Mouse (Mus musculus) CH12.LX (cell line): Measurements from ENCODE around the gene Pou2f3. TPM values are rescaled to one million over a fixed set of nuclear protein-coding genes. Genes with fewer than 3 reads are reported as not detected.

Source experiments
- DNase-seq: peaks from one replicate; pipeline ENCODE4 v3.0.0-alpha.2; 2013; ENCODE audit errors: extremely low read depth
- H3K27ac ChIP-seq: 2 replicates; pipeline ENCODE4 v1.5.1; 2012; ENCODE audit warnings: low read depth, mild to moderate bottlenecking, control low read depth, moderate library complexity; ENCODE audit not compliant: insufficient read depth
- H3K27me3 ChIP-seq: replicated peaks from 2 replicates; pipeline ENCODE3; 2012; ENCODE audit warnings: inconsistent platforms
- H3K36me3 ChIP-seq, 2 experiments: replicated peaks in 1 of 2; 2 replicates each; pipeline versions ENCODE3 to v1.6.1; 2012; ENCODE audit warnings: inconsistent platforms in 1 of 2, low read length in 1 of 2, mild to moderate bottlenecking in 1 of 2, mixed read lengths in 1 of 2, moderate library complexity in 1 of 2; ENCODE audit not compliant: control insufficient read depth in 1 of 2, insufficient read depth in 1 of 2
- H3K4me1 ChIP-seq, 2 experiments: 2 replicates each; pipeline ENCODE4 v1.6.1; 2012; ENCODE audit warnings: inconsistent platforms in 1 of 2, moderate library complexity in 1 of 2; ENCODE audit not compliant: insufficient read depth in 2 of 2, control insufficient read depth in 1 of 2
- H3K4me2 ChIP-seq: 2 replicates; pipeline ENCODE4 v1.6.1; 2012; ENCODE audit warnings: low read depth, mild to moderate bottlenecking, control low read depth; ENCODE audit not compliant: poor library complexity, insufficient read depth, severe bottlenecking
- H3K4me3 ChIP-seq, 3 experiments: fragments of 150-350 bp in 1 of 3; sonication (generic) in 1 of 3; replicated peaks in 1 of 3; 2 replicates each; pipeline versions ENCODE3 to v1.5.1; 2011 to 2012; ENCODE audit warnings: low read depth in 2 of 3, low read length in 2 of 3, mild to moderate bottlenecking in 2 of 3, moderate library complexity in 2 of 3, control low read depth in 1 of 3, improper control_type of control experiment in 1 of 3, inconsistent platforms in 1 of 3, mixed read lengths in 1 of 3; ENCODE audit not compliant: poor library complexity in 1 of 3
- H3K79me2 ChIP-seq: replicated peaks from 2 replicates; pipeline ENCODE4 v1.6.1; 2012; ENCODE audit warnings: mild to moderate bottlenecking, moderate library complexity; ENCODE audit not compliant: control insufficient read depth, poor library complexity, insufficient read depth, severe bottlenecking; ENCODE audit errors: extremely low read depth
- H3K9ac ChIP-seq: 2 replicates; pipeline ENCODE4 v1.6.1; 2012; ENCODE audit warnings: low read depth, mild to moderate bottlenecking, control low read depth, moderate library complexity; ENCODE audit not compliant: insufficient read depth
- H3K9me3 ChIP-seq: replicated peaks from 2 replicates; pipeline ENCODE3; 2012; ENCODE audit warnings: low read length, inconsistent platforms, mixed read lengths
- IRF4 ChIP-seq: IDR thresholded peaks from 2 replicates; pipeline ENCODE4 v1.6.1; 2014; ENCODE audit warnings: low read depth, mild to moderate bottlenecking, inconsistent platforms, low read length, improper control_type of control experiment
- JUN ChIP-seq: IDR thresholded peaks from 2 replicates; pipeline ENCODE4 v1.6.1; 2011; ENCODE audit warnings: low read depth, mild to moderate bottlenecking, low read length, improper control_type of control experiment, moderate library complexity; ENCODE audit not compliant: insufficient read depth
- MAFK ChIP-seq: IDR thresholded peaks from 2 replicates; pipeline ENCODE4 v1.6.1; 2011; ENCODE audit warnings: low read length, improper control_type of control experiment; ENCODE audit not compliant: insufficient replicate concordance
- MAX ChIP-seq: IDR thresholded peaks from 2 replicates; pipeline ENCODE4 v1.6.1; 2011; ENCODE audit warnings: low read length, improper control_type of control experiment
- PAX5 ChIP-seq: IDR thresholded peaks from 2 replicates; pipeline ENCODE4 v1.6.1; 2012; ENCODE audit warnings: low read length, inconsistent platforms, mixed read lengths
- POLR2AphosphoS2 ChIP-seq: IDR thresholded peaks from 2 replicates; pipeline ENCODE4 v1.6.1; 2011; ENCODE audit warnings: low read depth, low read length, improper control_type of control experiment
- SIN3A ChIP-seq: IDR thresholded peaks from 2 replicates; pipeline ENCODE4 v1.6.1; 2012; ENCODE audit warnings: low read length, improper control_type of control experiment, inconsistent platforms
- USF2 ChIP-seq: conservative IDR thresholded peaks from 2 replicates; pipeline ENCODE4 v1.6.1; 2011; ENCODE audit warnings: low read depth, low read length, improper control_type of control experiment
- ZC3H11A ChIP-seq: IDR thresholded peaks from 2 replicates; pipeline ENCODE4 v1.6.1; 2012; ENCODE audit warnings: low read depth, mild to moderate bottlenecking, inconsistent platforms, low read length, improper control_type of control experiment
- dilution Hi-C: fragments of 300-500 bp; cut with MboI; formaldehyde crosslinking; loops from 2 replicates; pipeline ENCODE4 v1.14.3; 2020; ENCODE audit warnings: low sequenced_read_pairs; ENCODE audit not compliant: extremely low pct_unique_long_range_greater_than_20kb, extremely low pct_ligation_motif_present
- in situ Hi-C: fragments of 300-500 bp; cut with MboI; formaldehyde crosslinking; loops from 3 replicates; pipeline ENCODE4 v1.14.3; 2019; ENCODE audit warnings: low sequenced_read_pairs, low pct_ligation_motif_present, low pct_unique_long_range_greater_than_20kb, mixed read lengths
- polyA plus RNA-seq: library from polyadenylated mRNA; unstranded; fragments of >175 nt; gene quantifications from 2 replicates; pipeline ENCODE4 v1.2.1, GENCODE M21; 2012; ENCODE audit warnings: low read depth; ENCODE audit not compliant: insufficient read length
- total RNA-seq, 2 experiments: library from RNA; depleted of rRNA; stranded (reverse); fragments of 300-350 nt in 1 of 2; fragments of >200 nt in 1 of 2; gene quantifications; 2 replicates each; pipeline ENCODE4 v1.2.3; 2012 to 2014

Pou2f3 gene
- total and polyA plus RNA-seq, 3 experiments: 0.21 to 0.49 TPM; not detected in 1

GRCm38 (mm10) chr9:43234496-43234895 is 24.3 kb upstream of the Pou2f3 start:
- Histone ChIP-seq H3K36me3 (no peaks in the 10 kb centered on the region), H3K79me2 (no peaks in the 10 kb centered on the region), H3K4me1 (peaks cover 0 to 6% of the 10 kb centered on the region in 2 experiments; a peak in 1 of 4 replicates), H3K27ac (no peak overlapping the region), H3K9me3 (no peaks in the 10 kb centered on the region), H3K4me2 (no peak overlapping the region), H3K9ac (no peak overlapping the region)
- in situ Hi-C loops (no loop called here), dilution Hi-C loops (no loop called here)
- DNase-seq: no peak
- no peak for TF ChIP-seq JUN
- no peak for TF ChIP-seq USF2
- TF ChIP-seq, all 38 proteins: peak for 0
- peaks cover 9% of the 10 kb centered on the region for H3K27me3 ChIP-seq
- H3K4me3 ChIP-seq: no peak overlapping the region

- H3K9me3 ChIP-seq: no peaks in the 10 kb centered on the region
- H3K4me1 ChIP-seq: 0 out of 4 replicates have a peak, but pooled peaks cover 0 to under 1% of the 10 kb centered on the region in 2 experiments
- no peak overlapping the region for H3K27ac ChIP-seq
- H3K4me2 ChIP-seq: no peak overlapping the region
- dilution Hi-C loops: no loop called here
- H3K9ac ChIP-seq: no peak overlapping the region
- in situ Hi-C loops: no loop called here
- no peak overlapping the region for H3K4me3 ChIP-seq
- H3K79me2 ChIP-seq: no peaks in the 10 kb centered on the region
- no peaks in the 10 kb centered on the region for H3K36me3 ChIP-seq
- TF ChIP-seq SIN3A (no peak), POLR2AphosphoS2 (no peak)
- H3K27me3 ChIP-seq: peaks cover 13% of the 10 kb centered on the region
- no peak for DNase-seq
Observed at GRCm38 (mm10) chr9:43233515-43233914, 23.3 kb upstream of the Pou2f3 start.

- no peaks in the 10 kb centered on the region for H3K36me3 ChIP-seq
- no peak for DNase-seq
- no peak for TF ChIP-seq MAX
- TF ChIP-seq MAFK: no peak
- TF ChIP-seq ZC3H11A: no peak
- TF ChIP-seq PAX5: no peak
- no peak for TF ChIP-seq IRF4
- in situ Hi-C loops: no loop called here
- H3K4me1 ChIP-seq: no peaks in the 10 kb centered on the region
- H3K79me2 ChIP-seq: no peaks in the 10 kb centered on the region
- dilution Hi-C loops: no loop called here
- H3K27me3 ChIP-seq: peaks cover 13% of the 10 kb centered on the region
- H3K4me2 ChIP-seq: no peak overlapping the region
- H3K4me3 ChIP-seq: no peak overlapping the region
- H3K27ac ChIP-seq: no peak overlapping the region
- H3K9ac ChIP-seq: no peak overlapping the region
- H3K9me3 ChIP-seq: no peaks in the 10 kb centered on the region
Observed at GRCm38 (mm10) chr9:43233044-43233443, 22.9 kb upstream of the Pou2f3 start.
